Mouse (Mus musculus) heart, postnatal 4 days (tissue): ENCODE measurements around the gene Elmo1. TPM values are rescaled to one million over a fixed set of nuclear protein-coding genes. Genes with fewer than 3 reads are reported as not detected.
"Not testable (repeated sequence)": the region's sequence is repeated elsewhere in the genome, so short reads cannot be mapped to it uniquely, and the experiment has no call there.

Source experiments
- DNase-seq: peaks from one replicate; pipeline ENCODE4 v3.0.0; 2021
- total RNA-seq, 2 experiments: library from RNA; stranded (reverse); gene quantifications; 2 replicates each; pipeline ENCODE4 v1.2.3; 2021

Gene Elmo1
- total RNA-seq, 2 experiments from 2014 or later = 21.1 to 22.4 TPM

DNA sequence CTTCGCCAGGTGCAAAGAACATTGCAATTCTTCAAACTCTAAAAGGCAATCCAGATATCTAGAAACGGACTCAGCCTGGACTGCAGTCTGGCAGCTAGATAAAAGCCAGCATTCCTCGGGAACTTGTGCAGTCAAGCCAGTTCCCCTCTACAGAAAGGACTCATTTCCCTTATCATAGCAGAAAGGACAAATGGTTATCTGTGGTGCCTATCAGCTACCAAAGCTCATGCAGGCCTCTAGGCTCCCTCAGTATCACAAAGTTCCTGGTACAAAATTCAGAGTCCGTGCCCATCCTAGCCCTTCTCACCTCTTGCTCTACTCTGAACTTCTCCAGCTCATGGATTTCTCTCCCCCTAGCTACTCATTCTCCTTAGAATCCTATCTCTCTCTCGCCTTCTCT lies 542.1 kb downstream of the Elmo1 start:
- no peak for DNase-seq

- not testable (repeated sequence) for DNase-seq
These were observed 544.3 kb downstream of the Elmo1 start for GRCm38 (mm10) chr13:20634679-20635078.

GRCm38 (mm10) chr13:20635646-20636045 lies 545.2 kb downstream of the Elmo1 start:
- DNase-seq = no peak
